Mouse (Mus musculus) left cerebral cortex, postnatal 25 days (tissue): Measurements from ENCODE around the gene Arg2. TPM values are rescaled to one million over a fixed set of nuclear protein-coding genes. Genes with fewer than 3 reads are reported as not detected.
A peak's percentile ranks its signal among the peaks of the same experiment; 100 is the strongest.

Source experiments
- DNase-seq, 2 experiments: peaks; one replicate each; pipeline ENCODE4 v3.0.0; 2022; ENCODE audit warnings: low spot score in 2 of 2, mixed read lengths in 1 of 2
- intact Hi-C: fragments of 180-260 bp; cut with DNase I; formaldehyde crosslinking; loops from one replicate; pipeline ENCODE4 v1.15.1; 2025
- total RNA-seq, 2 experiments: library from RNA; stranded (reverse); gene quantifications; 2 replicates each; pipeline ENCODE4 v1.2.3; 2021

The Arg2 gene
- 1 to 10 TPM; 3.2 to 4.0 TPM for total RNA-seq

DNA sequence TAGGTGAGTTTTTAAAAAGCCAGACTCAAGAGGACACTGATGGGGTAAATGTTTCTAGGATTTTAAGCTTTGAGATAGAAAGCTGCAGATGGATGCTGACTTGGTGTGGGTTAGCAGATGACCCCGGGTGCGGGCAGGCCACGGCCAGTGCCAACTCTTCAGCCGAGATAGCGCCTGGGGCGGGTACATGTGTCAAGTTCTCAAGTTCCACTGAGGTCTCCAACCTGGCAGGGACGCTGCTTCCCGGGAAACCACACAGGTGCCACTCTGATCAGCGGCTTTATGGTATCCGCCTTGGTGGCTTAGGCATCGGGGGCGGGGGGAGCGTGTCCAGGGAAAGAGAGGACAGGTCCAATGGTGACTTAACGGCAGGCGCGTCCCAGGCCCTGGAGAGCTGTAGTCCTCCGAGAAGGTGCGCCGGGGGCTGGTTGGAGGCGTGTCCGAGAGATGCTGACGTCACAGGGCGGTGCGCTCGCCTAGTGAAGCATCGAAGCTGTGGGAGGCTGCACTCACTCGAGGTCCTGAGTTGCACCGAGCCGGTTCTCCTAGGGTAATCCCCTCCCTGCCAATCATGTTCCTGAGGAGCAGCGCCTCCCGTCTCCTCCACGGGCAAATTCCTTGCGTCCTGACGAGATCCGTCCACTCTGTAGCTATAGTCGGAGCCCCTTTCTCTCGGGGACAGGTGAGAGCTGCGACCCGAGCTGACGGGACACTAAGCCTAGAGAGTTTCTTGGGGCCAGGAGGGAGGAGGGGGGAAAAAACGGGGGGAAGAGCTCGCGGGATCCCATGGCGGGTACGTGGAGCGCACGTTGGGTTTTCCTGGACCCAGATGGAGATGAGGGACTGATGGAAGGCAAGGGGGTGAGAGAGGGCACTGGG lies at the start of gene Arg2:
Arg2 (plus strand) TSS at position 479 of the 879 bp plus-strand sequence.
- intact Hi-C loops: no loop called here
- peak; percentile 73 to 78 for DNase-seq

DNA sequence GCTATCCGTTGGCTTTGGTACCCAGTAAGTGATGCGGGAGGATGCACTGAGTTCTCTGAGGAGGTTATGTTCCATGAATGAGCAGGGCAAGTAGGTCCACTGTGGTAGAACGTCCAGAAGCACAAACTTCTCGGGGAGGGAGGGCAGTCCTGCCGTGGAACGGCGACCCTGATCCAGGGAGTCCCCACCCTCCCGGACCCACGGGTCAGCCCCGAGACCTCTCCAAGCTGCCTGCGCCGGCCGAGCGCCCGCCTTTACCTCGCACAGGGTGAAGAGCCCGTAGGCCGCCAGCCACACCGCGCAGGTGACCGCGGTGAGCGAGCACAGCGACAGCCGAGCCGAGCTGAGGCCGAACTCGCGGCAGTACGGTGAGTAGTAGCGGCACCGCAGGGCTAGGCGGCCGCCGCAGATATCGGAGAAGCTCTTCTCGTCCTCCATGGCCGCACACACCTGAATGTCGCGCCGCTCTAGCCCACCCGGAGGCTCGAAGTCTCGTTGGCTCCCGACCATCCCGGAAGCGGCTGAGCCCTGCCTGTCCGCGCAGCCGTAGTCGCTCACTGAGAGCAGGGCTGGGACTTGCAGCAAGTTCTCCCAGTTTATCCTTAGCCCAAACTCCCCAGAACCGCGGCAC lies 41.3 kb upstream of the Arg2 start, which contains the start of gene Pigh:
Pigh (minus strand) TSS at position 470 of the 631 bp plus-strand sequence.
- intact Hi-C loops: no loop called here
- peak; percentile 86 to 91 for DNase-seq

DNA sequence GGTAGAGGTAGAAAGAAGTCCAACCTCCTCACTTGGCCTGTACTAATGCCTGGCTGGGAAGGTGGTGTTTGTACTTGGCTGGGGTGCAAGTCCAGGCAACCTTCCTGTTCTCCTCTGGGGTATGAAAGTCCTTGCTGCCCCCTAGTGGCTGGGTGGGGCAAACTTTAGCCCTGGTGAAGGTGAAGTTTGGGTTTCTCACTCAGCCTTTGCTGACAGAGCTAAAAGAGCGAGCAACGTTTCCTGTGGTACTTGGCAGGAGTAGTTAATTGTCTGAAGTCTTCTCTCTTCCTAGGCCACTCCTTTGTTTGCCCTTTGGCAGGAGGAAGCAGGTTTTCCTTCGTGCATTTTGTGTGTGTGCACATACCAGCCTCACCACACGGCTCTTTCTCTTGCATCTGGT lies 38.0 kb upstream of the Arg2 start:
- intact Hi-C loops: loop anchor here (1.0 kb wide), 2 partner anchors 69 to 174 kb away; no protein-coding TSS in a partner anchor
- DNase-seq: peak; percentile 37 to 47

DNA sequence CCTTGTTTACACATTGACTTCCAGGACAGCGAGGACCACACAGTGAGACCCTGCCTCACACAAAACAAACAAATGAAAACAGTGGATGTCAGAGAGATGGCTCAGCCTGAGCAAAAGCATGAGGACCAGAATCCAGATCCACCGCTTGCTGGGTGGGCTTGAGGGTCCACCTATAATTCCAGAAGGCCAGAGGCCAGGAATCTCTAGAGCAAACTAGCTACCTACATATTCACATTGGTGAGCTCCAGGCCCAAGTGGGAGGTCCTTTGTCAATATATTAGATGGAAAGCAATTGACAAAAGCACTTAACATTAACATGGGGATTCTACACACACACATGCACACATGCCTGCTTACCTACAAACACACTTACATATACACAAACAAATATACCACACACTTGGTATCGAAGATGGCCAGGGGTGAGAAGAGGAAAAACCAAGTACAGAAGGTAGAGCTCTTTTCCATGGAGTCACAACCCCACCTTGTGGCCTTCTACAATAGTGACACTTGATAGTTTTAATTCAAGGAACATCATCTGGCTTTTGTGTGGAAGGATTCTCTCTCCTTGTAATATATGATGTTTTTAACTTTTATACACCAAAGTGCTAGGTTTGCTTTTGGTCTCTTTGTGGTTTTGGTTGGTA lies 33.3 kb upstream of the Arg2 start:
- peak; percentile 26 to 57 for DNase-seq
- intact Hi-C loops: loop anchor here (1.0 to 5.0 kb wide), 2 partner anchors 179 to 235 kb away; partner anchors contain the start of genes Atp6v1d and Eif2s1

DNA sequence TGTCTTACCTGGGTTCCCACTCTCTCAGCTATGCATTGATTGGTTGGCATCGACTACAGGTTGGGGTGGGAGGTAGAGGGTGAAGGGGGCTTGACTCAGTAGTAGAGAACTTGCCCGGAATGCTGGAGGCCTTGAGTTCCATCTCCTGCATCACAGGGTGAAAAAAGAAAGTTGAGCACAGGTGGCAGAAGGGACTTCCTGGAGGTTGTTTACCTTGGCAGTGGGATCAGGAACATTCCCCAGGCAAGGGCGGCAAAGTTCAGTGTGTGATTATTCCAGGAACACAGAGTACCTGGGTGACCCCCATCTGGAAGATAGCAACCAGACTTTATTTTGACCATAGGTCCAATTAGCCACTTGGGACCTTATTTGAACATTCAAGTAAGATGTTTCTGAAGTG lies 26.8 kb upstream of the Arg2 start:
- intact Hi-C loops: no loop called here
- no peak for DNase-seq

DNA sequence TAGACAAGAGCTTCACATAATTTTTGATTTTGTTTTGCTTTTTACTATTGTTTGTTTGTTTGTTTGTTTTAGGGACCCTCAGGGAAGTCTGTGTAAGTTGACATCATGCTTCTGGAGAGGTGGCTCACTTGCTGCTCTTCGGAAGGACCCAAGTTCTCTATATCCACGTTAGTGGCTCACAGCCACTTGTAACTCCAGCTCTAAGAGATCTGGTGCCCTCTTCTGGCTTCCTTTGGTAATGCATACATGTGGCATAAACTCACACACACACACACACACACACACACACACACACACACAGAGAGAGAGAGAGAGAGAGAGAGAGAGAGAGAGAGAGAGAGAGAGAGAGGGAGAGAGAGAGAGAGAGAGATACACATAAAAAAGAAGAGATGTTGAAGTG lies 26.0 kb upstream of the Arg2 start:
- intact Hi-C loops: no loop called here
- DNase-seq: no peak

DNA sequence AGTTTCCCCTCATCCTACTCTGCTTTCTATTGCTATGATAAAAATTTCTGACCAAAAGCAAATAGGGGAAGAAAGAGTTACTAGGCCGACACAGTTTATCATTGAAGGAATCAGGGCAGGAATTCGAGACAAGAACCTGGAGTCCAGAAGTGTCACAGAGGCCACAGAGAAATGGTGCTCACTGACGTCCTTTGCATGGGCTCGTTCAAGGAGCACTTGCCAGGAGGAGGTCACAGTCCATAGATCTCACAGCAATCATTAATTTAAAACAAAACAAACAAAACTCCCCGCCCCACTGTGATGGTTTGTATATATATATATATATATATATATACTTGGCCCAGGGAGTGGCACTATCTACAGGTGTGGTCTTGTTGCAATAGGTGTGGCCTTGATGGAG lies 25.3 kb upstream of the Arg2 start:
- intact Hi-C loops: no loop called here
- DNase-seq: no peak

DNA sequence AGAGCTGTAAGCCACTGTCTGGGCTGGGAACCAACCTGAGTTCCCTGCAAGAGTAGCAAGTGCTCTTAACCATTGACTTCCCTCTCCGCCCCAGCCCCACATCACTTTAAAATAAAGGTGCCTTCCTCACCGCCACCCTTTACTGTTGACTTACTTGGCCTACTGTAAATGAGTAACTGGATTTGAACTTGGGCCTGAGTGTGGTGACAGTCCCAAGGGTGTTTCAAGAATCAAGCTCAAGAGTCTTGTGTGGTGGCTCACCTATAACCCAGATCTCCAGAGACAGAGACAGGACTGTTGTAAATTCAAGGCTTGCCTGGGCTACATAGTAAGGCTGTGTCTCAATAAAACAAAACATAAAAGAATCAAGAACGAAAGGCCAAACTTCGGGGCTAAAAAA lies 11.6 kb upstream of the Arg2 start:
- intact Hi-C loops: no loop called here
- DNase-seq: no peak

DNA sequence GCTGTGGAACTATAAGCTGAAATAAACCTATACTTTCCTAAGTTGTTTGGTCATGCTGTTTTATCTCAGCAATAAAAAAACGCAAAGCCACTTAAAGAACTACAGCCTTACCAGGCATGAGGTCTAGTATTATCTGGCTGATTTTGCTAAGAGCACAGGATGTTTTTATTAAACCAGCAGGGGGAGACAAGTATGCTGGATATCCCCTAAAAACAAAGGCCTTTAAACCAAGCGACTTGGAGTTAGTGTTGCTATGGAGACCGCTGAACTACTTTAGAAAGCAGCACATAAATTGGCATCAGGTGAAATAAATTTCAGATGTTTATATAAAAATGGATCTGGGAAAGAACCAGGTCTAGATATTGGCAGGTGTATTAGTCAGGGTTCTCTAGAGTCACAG lies 7.8 kb upstream of the Arg2 start:
- DNase-seq: peak in 1 of 2 experiments; percentile 33
- intact Hi-C loops: no loop called here

DNA sequence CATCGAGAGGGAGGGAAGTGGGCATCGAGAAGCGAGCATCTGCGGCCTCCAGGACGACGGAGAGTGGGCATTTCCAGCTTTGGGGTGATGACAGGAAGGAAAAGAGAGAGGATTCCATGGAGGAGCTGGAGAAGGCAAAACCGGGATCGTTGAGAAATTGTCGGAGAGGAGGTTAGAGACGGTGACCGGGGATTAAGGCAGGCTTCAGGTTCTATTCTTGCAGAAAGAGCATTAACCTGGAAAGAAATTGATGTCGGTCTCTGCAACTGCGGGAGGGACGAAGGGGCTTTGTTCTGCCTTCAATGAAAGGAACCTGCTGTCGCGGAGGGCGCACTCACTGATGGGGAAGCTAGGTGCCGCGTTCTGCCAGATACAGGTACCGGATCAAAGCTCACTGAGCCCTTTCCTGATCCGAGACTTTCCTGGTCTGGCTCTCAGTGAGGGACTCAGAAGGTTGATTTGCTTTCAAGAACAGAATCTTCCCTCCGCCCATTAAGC lies 650 bp downstream of the Arg2 start:
- intact Hi-C loops: no loop called here
- no peak for DNase-seq

DNA sequence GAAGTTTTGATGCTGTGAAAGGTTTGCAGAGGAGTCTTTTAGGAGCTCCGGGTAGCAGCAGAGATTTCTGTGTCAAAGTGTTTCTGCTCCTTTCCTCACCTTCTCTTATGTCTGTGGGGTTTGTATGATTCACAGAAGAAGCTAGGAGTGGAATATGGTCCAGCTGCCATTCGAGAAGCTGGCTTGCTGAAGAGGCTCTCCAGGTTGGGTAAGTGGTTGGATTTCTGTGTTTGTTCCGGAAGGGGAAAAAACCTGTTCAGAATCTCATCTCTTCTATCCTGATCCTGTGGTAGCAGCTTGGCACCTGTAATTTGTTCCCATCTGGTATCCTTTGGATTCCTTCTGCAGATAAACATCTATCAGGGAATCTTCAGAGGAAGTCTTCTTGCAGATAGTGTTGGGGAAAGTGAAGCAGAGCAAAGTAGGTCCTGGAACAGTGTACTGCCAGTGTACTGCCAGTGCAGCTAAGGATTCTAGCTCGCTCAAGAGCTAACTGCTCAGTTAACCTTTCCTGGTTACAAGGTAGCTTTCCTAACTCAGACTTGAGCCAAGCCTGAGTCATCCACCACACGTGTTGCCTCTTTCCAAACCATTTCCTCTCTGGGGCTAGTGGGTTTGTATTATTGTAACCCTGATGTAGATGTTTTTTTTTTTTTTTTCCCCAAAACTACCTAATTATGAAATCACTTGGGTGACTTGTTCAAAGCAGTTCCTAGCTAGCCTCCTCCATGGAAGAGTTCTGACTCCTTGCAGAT lies 1.3 kb downstream of the Arg2 start:
- DNase-seq: no peak
- intact Hi-C loops: no loop called here

DNA sequence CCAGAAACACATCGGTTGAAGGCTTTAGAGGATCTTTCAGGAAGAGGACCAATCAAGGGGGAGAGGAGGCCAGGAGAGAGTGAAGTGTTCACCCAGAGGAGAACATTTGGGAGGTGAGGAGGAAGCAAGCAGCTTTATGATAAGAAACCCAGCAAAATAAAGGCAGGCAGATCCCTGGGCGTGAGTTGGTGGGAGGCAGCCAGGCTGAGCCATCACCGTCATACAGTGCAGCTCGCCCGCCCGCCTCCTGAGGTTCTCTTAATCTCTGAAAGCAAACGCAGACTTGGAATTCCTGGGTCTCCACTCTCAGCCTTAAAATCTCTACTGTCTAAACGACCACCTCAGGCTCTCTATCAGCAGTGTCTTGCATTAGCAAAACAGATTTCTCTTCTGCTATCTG lies 4.1 kb downstream of the Arg2 start:
- peak in 1 of 2 experiments; percentile 67 for DNase-seq
- intact Hi-C loops: no loop called here

DNA sequence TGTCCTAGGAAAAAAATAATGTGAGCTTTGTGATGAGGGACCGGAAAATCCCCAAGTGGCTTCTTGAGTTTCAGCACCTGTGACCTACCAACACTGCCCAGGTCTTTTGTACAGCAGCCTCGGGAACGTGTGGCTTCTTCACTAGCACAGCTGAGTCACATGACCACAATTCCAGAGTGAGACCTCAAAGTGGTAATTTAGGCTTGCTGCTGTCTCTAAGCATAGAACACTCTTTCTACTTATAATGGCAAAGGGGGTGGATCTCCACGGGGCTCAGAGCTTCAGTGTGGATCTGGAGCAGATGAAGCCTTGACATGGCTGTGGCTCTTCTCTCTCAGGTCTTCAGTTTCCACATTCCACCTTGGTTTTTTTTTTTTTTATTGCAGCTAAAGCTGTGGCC lies 4.5 kb downstream of the Arg2 start:
- peak; percentile 14 to 55 for DNase-seq
- intact Hi-C loops: no loop called here

DNA sequence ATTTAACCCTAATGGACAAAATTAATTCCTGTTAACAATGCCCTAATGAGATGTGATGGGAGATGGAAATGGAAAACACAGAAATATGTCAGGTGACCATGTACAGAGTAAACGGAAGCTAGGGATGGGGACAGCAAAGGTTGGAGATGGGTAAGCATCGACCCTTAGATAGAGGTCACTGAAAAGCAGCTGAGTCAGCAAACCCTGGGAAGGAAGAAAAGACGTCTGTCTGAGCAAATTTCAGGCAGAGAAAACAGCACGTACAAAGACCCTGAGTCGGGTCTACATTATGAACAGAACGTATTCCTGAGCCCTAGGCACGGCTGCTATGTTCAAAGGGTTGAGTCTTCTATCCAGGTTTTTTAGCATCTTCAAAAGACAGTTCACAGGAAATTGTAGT lies 6.4 kb downstream of the Arg2 start:
- intact Hi-C loops: no loop called here

DNA sequence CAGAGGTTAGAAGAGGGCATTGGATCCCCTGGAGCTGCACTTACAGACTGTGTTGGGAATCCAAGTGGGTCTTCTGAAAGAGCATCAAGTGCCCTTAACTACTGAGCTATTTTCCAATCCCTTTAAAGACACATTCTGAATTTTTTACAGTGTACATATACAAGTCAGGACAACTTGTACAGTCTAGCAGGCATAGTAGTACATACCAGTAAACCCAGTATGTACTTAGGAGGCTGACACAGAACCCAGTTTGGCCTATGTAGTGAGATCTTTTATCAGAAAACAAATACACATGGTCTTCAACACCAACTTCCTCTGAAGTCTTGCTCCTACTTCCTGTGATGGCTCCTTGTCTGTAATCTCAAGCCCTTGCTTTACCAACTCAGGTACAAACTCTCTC lies 8.4 kb downstream of the Arg2 start:
- DNase-seq: no peak
- intact Hi-C loops: no loop called here

More for the DNA sequence above, 6.4 kb downstream of the Arg2 start:
- no peak for DNase-seq

DNA sequence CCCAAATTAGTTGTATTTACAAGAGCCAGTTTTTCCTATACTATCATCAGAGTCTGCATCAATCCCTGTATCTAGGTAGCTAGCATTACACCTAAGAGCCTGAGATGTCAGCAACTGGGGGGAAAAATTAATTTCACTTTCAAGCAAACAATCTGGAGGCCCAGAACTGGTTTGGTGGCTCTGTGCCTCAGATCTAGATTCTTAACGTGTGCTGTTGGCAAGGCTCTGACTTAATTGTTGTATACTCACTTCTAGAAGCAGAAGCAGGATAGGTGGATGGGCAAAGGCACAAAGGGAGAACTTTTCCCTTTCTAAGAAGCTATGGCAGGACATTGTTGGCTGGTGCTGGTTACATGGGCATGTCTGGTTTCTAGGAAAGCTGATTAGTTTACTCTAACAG lies 8.8 kb downstream of the Arg2 start:
- no peak for DNase-seq
- intact Hi-C loops: no loop called here

DNA sequence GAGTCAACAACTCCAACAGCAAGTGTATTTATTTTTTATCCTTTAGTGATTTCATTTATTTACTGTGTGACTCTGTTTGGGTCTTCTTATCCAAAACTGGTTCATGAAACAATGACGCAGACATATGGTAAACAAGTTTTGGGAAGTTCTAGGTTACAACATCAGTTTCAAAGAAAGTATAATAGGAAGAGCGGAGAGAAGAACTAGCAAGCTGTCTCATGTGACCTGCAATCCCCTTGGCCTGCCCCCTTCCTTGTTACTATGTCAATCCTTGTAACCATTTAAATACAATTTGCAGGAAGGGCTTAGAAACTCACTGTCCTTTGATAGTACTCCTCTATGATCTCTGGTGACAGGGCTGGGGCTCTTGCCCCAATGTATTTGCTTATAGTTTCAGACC lies 10.2 kb downstream of the Arg2 start:
- DNase-seq: no peak
- intact Hi-C loops: no loop called here

DNA sequence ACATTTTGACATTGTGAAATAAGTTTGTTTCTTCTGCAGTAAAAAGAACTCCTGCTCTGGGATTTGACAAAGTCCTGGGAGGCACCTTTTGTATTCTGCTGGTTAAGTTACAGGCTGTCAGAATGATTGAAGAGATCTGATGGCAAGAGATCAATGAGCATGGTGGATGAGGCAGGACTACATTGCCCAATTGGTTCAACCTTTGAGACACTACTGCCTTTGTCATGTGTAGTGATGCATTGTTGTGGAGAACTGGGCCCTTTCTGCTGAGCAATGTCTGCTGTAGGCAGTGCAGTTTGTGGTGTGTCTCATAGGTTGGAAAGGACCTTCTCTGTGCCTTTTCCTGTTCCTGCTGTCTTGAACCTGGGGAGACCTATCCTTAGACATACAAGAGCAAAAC lies 10.8 kb downstream of the Arg2 start:
- DNase-seq: no peak

DNA sequence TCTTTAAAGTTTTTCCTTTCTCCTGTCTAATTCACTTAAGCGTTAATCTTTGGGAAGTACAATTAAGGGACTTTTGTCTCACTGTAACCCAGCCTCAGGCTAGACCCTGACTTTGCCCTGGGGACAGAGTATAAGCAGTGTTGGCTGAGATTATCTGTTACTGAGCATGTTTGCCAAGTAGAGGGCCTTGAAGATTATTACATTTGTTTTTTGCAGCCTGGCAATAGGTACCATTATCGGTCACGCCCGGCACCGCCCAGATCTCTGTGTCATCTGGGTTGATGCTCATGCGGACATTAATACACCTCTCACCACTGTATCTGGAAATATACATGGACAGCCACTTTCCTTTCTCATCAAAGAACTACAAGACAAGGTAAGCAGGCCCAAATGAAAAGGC lies 19.1 kb downstream of the Arg2 start:
- no peak for DNase-seq
- intact Hi-C loops: no loop called here

More for the DNA sequence above, 10.8 kb downstream of the Arg2 start:
- intact Hi-C loops: no loop called here

DNA sequence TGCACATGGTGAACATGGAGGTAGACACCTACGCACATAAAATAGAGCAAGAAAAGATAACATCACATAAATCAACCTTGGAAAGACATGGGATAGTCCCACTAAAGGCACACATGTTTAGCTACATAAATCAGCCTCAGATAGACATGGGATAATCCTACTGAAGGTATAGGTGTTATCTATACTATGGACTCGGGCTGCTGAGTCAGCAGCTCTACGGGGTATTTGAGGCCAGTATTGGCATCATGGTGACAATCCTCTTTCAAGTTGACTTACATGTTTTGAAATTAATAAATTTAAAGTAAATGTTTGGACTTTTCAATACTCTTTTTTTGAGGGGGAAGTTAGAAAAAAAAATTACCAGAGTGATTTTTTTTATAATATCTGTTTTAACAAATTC lies 32.3 kb downstream of the Arg2 start:
- intact Hi-C loops: no loop called here
- DNase-seq: no peak
